Mouse (Mus musculus) spleen, postnatal 36 days (tissue): ENCODE results near the gene Il6ra.

Source experiments
- DNase-seq, 2 experiments: peaks; one replicate each; pipeline ENCODE4 v3.0.0; 2022; ENCODE audit warnings: low spot score in 2 of 2, mixed read lengths in 1 of 2

Il6ra gene

GRCm38 (mm10) chr3:89912543-89913391, at the start of gene Il6ra:
Gene Il6ra (minus strand): TSS chr3:89913196.
- DNase-seq: peak; percentile 83 to 85

DNA sequence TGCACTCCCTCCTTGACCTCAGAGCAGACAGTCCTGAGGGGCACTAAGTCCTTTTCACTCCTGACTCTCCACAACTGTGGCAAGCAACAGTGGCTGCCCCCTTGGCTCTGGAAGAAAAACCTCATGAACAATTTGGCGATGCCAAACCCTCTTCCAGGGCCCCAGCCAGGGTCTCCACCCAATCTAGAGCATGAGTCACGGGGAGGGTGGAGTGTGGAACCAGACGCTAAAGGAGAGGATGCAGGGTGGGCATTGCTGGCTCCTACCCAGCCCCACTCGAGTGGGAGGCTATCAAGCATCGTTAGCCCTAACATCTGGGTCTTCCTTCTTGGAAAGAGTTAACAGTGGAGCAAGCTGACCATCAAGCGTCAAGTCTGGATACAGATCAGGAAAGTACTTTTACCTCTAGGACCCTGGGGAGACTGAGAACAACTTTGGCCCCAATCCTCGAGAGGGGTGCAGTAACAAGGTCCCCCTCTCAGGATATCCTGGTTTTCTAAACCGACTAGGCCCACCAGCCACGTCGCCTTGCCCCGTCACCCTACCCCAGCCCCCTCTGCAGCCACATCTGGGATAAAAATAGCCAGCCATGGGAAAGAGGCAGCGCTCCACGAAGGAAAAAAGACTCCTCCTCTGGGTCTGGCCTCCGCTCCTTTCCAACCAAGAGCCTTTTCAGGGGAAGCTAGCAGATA, 49.2 kb upstream of the Il6ra start:
- no peak for DNase-seq

DNA sequence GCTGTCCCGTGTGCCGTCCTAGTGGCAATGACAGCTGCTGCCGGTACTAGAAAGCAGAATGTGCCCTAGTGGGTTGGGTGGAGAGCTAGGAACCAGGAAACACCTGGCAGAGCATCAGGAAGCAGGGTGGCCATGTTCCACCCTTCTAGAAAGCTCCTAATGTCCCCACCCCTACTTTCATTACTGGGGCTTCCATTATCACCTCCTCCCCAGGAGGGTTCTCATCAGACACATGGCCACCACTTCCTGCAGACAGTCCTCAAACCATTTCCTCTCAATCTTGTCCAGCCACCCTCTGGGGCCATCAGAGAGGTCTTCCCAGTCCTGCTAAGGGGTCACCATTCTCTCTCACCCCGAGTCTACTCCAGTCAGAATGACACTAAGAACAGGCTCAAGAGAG, 48.4 kb upstream of the Il6ra start:
- peak in 1 of 2 experiments; percentile 35 for DNase-seq

- DNase-seq: peak; percentile 89 to 90
Measured at GRCm38 (mm10) chr3:89960469-89960868, 47.5 kb upstream of the Il6ra start.

DNA sequence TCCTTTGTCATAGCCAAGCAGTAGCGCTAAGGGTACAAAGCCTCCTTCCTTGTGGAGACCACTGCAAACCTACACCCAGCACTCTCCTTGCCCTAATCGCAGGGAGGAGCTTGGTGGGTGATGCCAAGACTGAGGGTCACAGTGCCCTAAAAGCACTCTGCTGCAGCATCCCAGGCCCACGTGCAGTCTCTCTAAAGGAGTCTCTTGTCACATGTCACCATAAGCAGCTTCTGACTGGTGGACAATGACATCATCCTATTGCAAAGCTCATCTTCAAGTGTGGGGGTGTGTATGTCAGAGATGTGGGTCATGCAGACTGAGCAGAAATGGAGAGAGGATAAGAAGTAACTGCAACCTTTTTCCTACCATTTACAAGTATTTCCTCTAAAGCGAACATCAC, 46.4 kb upstream of the Il6ra start:
- no peak for DNase-seq

DNA sequence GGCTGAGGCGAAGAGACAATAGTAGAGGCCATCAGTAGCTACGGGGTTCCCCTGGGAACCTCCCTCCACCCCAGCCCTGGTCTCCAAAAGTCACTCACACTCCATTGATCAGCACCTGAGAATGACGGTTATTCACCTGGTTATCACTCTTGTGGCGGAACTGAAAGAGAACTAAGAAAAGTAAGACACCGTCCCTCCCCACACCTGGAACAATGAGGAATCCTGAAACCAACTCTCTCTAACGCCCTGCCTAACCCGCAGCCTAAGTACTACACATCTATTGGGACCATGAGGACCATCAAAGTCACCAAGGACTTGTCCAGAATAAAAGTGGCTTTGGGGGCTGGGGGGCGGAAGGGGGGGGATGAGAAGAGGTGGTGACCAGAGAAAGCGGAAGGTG, 44.9 kb upstream of the Il6ra start:
- DNase-seq: no peak

GRCm38 (mm10) chr3:89956177-89956971, 43.4 kb upstream of the Il6ra start:
- DNase-seq: no peak

DNA sequence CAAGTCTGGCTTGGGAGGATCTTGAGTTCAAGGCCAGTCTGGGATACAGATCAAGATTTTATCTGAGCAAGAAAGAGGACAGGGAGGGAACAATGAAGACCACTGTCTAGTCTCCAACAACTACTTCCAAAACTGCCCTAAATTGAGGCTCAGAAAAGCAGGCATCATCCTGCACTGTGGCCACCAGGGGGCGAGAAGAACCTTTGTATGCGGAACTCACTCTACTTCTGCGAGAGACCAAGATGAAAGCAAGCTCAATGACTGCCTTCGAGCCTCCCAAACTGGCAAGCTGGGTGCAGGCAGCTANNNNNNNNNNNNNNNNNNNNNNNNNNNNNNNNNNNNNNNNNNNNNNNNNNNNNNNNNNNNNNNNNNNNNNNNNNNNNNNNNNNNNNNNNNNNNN, 40.4 kb upstream of the Il6ra start:
- peak; percentile 64 to 75 for DNase-seq

GRCm38 (mm10) chr3:89948655-89949054, 35.7 kb upstream of the Il6ra start:
- DNase-seq: no peak

DNA sequence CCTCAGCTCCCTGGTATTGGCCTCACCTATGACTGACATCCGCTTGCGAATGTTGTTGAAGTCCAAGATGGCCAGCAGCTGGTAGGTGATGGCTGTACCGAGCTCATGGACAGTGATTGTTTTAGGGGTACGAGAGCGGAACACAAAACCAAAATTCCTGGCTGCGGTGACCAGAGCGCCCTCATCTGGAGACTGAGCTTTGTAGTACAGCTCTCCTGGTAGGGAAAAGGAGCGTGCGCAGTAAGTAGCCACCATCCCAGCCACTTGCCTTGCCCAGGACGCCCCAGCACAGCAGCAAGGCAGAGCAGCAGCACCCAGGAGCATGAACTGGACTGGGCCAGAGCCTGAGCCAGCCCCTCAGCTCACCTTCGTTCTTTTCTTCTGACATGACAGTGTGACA, 35.0 kb upstream of the Il6ra start:
- DNase-seq: no peak

DNA sequence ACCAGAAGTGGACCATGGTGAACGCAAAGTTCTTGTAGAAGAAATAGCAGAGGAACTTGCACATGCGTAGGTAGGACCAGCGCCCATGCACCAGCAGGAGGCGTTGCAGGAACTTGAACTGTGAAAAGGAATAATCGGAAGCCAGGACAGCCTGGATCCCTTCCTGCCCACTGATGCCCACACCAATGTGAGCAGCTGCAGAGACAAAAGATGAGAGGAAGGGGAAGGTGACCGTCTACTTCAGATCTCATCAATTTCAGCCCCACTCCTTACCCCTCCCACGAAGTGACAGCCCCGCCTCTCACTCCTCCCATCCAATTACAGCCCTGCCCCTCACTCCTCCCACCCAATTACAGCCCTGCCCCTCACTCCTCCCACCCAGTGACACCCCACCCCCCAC, 32.0 kb upstream of the Il6ra start:
- no peak for DNase-seq

DNA sequence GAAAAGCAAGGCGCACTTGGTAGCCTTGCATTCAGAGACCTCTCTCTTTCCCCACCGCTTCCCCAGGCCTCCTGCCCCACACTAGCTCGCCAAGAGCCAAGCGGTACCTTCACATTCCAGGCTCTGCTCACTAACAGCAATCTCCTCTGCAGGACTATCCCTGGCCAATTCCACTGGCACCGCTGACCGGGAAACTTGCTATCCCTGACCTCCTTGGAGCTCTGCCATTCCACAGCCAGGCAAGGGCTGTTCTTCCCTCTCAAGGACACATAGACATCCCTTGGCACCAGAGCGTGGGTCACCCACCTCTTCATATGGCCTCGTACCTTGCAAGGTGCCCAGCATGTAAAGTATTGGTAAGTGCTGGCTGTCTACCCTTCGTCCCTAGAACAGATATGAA, 29.9 kb upstream of the Il6ra start:
- no peak for DNase-seq

DNA sequence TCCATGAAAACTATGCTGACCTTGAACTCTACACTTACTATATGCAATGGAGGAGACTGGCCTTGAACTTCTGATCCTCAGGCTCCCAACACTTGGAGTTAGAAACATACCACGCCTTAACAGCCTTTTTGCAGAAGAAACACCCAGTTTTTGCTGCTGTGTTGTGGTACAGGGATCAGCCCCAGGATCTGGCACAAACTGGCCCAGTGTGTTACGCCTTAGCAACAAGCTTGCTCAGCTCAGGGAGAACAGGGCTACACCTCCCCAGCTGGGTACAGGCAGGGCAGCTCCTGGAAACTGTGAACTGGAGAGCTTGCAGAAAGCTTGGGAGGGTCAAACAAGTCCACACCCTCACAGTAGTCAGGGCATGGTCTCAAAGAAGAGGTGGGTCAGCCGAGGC, 23.5 kb upstream of the Il6ra start:
- no peak for DNase-seq

- DNase-seq: no peak
Measured at GRCm38 (mm10) chr3:89932925-89933324, 19.9 kb upstream of the Il6ra start.

- no peak for DNase-seq
Measured at GRCm38 (mm10) chr3:89928956-89929355, 16.0 kb upstream of the Il6ra start.

GRCm38 (mm10) chr3:89926440-89926839, 13.4 kb upstream of the Il6ra start:
- DNase-seq: no peak

GRCm38 (mm10) chr3:89920711-89921110, 7.7 kb upstream of the Il6ra start:
- no peak for DNase-seq

DNA sequence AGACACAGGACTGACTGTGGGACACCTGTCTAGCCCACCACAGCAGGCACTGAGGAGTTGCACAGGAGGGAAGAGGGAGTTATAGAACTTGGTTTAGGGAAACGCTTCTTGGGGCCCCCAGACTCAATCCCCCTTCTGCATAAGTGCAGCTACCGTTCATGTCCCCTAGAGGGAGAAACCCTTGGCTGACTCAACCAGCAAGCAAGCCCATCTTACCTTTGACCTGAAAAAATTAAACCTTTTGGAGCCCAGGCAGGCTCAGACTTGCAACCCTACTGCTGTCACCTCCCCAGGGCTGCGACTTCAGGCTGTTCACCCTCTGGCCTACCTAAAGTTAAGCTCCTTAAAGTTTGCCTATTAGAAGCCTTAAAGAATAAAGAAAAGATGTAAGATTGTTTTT, 4.4 kb upstream of the Il6ra start:
- no peak for DNase-seq

GRCm38 (mm10) chr3:89916622-89917021, 3.6 kb upstream of the Il6ra start:
- no peak for DNase-seq

- no peak for DNase-seq
Measured at GRCm38 (mm10) chr3:89914700-89915099, 1.7 kb upstream of the Il6ra start.

- DNase-seq: no peak
Measured at GRCm38 (mm10) chr3:89912108-89912542, 871 bp downstream of the Il6ra start.

- DNase-seq: peak; percentile 86
Measured at GRCm38 (mm10) chr3:89911207-89911606, 1.8 kb downstream of the Il6ra start.
